Mouse (Mus musculus): ENCODE results near the gene Ndufs4.
"Not testable (repeated sequence)": the region's sequence is repeated elsewhere in the genome, so short reads cannot be mapped to it uniquely, and the experiment has no call there.

Ndufs4 gene

DNA sequence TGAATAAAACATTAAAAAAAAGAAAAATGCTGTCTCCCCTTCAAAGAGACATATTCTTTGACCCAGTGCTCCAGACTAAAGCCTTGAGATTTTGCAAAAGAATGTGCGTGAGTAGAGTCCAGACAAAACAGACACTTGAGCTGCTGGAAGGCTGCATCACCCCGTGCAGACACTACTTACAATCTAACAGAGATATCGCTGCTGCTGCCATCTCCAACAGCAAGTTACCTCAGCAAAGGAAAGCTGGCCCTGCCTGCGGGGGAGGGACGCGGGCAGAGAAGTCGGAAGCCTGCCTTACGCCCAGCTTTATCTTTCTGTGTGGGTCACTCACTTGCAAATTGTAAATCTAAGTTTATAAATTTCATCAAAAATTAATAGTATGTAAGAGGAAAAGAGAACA, 45.1 kb downstream of the Ndufs4 start:
- DNase-seq (ENCODE audit: low spot score): no peak

DNA sequence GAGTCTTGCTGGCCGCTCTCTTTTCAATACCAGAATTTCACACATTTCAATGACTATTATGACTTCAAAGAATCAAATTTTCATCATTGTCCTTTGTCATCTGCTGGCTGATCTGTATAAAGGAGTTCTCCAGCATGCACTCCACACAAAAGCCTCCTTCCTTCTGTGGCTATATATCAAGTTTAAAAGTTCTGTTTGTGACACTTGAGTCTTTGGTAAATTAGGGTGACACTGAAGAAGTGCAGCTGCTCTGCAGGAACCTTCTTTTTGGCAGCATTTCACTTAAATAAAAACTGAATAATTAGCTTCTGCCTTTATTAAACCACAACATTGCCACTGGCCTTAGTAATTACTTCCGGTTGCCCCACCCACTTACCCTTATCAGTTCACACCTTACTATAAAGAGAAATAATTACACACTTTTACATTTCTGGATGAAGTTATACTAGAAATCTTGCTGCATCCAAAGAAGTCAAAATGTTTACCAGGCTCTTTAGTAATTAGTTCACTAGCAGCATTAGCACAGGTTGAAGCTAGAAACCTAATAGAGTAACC, 68.1 kb downstream of the Ndufs4 start:
- DNase-seq (ENCODE audit: low spot score): no peak

DNA sequence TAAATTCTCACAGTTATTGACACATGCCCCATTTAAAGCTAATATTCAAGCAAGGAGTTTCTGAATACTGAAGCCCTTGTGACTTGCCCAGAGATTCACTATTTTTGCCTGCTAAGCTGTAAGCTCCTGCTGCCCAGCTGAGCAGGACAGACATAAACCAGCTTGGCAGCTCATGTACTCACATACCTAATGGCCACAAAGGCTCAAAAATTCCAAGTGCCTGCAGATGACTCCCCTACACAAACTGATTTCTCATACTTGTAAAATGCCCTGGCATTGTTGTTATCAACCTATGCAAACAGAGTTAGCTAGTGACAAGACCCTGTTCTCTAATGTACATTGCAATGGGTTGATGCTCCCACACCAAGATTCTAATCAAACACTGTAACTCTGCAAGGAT, 68.9 kb downstream of the Ndufs4 start:
- DNase-seq (ENCODE audit: low spot score): peak; percentile 62

DNA sequence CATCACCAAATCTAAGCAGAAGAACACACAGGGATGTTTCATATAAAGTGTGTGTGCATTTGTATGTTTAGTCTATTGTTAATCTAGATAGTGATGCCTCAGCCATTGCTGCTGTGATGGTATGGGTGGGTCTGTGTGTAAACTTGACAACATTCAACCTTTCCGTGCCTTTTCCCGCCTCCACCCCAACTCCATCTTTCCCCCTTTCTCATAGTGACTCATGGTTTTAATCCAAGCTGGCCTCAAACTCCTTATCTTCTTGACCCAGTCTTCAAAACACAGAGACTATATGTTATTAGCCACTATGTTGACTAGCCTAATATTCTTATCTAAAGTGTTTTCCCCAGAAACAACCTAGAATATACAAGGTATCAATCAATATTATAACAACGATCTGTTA, 72.7 kb downstream of the Ndufs4 start:
- DNase-seq (ENCODE audit: low spot score): no peak

DNA sequence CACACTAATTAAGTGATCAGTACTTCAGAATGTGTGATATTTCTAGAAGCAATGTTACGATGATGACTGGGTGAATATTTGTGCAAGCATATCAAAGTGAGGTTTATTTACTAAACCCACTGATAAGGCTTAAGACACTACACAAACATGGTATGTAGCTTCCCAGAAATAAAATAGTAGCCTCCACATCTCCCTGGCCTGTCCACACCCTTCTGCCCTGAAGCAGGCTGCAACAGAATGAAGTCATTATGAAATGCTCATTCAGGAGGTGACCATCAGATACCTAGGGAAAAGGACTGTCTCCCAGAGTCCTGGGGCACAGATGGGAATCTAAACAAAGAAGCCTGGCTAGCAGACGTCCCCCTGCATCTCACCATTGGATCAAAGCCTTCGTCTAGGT, 73.1 kb downstream of the Ndufs4 start:
- DNase-seq (ENCODE audit: low spot score): no peak

DNA sequence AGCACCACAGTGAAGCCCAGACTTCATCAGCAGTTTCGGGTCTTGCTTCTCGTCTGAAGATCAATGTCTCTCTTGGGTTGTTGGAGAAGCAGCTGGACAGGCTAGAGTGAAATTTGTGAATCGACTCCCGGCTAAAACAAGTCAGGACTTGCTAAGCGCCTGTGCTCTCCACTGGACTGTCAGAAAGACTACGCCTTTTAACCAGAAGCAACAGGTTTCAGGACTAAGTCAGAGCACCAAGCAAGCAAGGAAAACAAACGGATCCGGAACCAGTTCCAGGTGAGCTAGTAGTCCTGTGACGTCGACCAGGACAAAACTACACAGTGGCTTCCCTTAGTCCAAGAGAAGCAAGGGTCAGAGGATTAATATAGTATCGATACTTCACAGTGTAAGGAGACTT, 77.5 kb downstream of the Ndufs4 start:
- no peak for DNase-seq (ENCODE audit: low spot score)

DNA sequence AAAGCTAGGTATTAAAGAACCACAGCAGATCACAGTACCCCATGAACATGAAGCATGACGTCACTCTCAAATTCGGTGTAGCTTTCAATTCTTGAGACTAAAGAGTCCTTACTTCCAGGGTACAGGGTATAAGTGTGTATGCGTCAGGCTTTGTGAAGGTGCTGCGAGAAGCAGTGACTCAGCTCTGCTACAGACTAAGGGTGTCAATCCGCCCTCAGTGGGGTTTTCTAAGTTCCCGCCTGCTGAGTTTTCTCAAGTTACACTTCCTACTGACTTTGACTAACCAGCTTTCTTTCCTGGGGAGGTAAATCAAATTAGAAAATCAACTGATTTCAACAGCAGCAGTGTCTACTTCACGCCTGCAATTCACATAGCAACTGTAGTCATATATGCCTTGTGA, 83.4 kb downstream of the Ndufs4 start:
- no peak for DNase-seq (ENCODE audit: low spot score)

DNA sequence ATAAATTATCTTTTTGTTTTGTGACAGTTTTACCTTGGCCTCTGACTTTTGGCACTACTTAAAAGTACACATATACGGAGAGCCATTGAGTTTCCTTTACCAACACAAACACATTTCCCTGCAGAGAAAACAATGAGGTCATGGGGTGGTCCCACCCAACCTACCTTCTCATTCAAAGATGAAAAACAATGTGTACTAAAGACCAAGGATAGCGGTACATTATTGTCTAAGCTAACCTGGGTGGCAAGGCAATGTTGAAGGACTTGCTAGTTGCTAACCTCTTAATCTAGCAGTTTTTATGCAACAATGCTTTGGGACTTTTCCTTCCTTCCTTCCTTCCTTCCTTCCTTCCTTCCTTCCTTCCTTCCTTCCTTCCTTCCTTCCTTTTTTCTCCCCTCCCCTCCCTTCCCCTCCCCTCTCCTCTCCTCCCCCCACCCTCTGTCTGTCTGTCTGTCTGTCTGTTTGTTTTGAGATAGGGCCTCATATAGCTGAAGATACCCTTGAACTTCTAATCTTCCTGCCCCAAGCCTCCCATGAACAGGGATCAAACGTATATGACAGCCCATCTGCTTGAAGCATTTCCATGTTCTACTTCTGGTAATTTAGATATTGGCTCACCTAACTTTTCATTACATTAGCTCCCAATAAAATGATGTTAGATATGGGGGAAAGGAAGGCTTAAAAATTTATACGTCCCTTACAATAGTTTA, 84.4 kb downstream of the Ndufs4 start:
- DNase-seq (ENCODE audit: low spot score): no peak

DNA sequence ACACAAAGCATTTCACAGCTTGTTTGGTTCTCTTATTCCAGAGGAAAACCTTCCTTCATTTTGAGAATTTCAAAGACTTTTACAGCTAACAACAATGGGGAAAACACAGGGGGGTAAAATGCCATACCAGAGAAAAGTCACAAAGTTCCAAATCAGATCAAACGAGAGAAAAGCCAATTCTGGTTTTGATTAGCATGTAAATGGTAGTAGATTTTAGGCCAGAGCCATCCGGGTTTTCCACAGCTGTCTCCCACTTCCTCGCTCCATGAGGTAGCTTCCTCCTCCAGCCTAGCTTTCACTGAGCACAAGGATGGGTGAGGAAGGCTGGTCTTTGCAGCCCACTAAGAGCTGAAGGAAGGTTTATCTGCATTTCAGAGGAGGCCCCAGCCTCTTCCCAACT, 90.3 kb downstream of the Ndufs4 start:
- DNase-seq (ENCODE audit: low spot score): no peak

DNA sequence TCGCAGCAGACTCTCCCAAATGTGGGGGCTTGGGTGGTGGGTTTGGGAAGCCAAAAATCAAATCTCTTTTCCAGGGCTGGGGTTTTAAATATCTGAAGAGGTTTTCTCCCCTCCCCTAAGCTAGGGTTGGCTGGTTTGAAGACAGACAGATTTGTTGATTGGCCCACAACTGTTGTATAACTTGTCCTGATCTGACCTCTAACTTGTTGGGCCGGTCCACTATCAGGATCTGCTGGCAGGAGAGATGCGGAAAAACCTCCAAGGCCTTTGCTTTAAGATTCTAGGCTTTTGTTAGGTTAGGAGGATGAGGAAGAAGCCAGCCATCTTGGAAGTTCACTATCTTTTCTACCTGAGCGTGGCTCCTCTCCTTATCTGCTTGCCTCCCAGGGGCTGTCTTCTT, 91.5 kb downstream of the Ndufs4 start:
- no peak for DNase-seq (ENCODE audit: low spot score)

DNA sequence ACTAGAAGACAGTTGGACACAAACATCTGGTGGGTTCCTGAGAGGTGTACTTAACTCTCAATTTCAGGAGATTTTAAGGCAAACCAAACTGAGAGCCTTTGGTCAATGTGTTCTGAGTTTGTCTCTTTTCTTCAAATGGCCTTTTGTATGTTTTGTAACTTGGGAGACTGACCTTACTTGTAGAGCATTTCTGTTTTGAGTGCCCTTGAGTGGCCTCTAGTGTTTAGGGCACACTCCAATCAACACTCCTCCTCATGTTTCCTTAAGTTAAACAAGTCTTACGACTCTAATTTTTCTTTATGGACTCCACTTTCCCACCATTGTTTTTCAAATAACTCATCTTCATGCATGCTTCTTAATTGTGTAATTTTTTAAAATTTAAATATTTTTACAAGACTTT, 98.6 kb downstream of the Ndufs4 start:
- DNase-seq (ENCODE audit: low spot score): no peak

DNA sequence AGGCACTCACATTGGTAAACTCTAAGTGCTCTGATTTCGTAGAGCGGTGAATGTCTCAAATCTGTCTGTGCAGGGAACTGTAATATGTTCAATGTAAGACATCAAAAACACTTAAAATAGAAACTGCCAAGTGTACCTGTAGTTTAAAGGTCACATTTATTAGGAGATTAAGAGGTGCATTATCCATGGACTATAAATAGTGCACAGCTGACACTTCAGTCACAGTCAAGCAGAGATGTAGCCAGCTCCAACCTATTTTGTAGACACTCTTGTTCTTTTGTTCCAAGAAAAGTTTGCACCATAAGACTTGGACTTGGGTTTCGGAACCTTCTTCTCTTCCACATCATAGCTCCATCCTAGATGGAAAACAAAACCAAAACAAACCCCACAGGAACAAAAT, 99.5 kb downstream of the Ndufs4 start:
- DNase-seq (ENCODE audit: low spot score): no peak

DNA sequence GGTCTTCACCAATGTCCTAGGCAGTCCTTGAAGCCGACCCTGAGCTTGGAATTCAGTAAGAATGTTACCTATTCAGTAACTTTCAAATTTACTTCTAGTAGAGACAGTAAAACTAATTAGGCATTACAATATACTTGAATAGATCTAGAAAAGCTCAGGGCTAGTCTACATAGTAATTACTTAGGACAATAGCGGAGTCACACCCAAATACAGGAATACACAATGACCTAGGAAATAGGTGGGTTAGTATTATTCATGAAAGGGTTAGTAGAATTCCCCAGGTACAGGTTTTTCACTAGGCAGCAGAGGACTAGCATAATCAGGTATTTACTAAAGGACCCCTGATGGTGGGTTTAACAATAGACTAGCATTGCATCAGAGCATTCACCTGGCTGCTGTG, 109.4 kb downstream of the Ndufs4 start:
- not testable (repeated sequence) for DNase-seq (ENCODE audit: low spot score)

DNA sequence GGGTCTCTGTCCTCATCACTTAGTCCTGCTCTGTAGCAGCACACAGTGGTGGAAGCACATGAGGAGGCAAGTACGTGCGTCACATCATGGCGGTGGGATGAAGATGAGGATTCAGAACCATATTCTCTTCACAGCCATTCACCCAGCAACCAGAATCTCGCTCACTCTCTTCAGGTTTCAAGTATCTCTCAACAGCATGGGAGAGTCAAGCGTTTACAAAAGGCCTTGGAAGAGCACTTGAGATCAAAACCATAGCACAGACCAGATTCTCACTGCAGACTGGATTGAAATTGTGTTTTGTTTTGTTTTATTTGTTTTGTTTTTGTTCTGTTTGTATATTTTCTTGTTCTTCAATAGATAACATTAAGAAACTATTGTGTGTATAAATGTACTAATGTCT, 110.8 kb downstream of the Ndufs4 start:
- DNase-seq (ENCODE audit: low spot score): no peak

DNA sequence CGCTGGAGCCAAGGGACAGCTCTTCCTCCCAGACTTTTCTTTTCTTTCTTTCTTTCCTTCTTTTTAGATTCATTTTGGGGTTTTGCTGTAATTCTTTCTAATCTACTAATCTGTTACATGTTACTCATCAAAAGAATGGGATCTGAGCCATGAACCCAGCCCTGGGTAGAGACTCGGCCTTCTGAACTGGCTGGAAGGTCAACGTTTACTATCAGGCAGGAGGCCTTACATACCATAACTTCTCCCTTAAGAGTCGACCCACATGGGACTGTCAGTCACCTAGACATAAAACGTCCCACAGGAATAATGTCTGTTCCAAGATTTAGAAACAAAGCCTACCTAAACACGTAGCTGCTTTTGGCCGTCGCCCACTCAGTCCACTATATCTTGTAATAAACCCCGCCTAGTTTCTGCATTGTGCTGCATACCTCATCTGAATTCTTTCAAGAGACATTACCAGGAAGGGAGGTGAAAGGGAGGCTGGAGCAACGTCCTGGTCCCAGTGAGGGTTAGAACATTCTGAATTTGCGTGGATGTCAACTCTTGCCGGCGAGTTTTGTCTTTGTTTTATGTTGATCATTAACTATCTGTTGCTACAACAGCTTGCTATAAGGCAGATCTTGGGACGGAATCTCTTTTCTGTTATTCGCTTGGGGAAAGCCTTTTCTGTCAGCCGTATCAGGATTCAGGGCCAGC, 116.5 kb downstream of the Ndufs4 start:
- DNase-seq (ENCODE audit: low spot score): no peak

DNA sequence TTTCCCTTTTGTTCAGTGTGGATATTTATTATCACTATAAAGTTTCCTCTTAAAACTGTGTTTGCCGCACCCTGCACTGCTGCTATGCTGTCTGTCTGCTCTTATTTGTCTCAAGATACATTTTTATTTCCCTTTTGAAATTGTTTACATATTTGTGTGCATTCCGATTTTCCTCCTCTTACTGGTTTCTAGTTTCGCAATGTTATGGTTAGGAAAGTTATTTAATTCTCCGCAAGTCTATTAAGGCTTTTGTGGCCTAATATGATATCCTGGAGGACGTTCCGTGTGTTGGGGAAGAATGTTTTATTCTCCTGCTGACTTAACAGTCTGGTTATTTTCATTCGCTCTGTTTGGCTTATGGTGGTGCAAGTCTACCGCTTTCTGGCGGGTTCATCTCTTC, 120.3 kb downstream of the Ndufs4 start:
- DNase-seq (ENCODE audit: low spot score): no peak

DNA sequence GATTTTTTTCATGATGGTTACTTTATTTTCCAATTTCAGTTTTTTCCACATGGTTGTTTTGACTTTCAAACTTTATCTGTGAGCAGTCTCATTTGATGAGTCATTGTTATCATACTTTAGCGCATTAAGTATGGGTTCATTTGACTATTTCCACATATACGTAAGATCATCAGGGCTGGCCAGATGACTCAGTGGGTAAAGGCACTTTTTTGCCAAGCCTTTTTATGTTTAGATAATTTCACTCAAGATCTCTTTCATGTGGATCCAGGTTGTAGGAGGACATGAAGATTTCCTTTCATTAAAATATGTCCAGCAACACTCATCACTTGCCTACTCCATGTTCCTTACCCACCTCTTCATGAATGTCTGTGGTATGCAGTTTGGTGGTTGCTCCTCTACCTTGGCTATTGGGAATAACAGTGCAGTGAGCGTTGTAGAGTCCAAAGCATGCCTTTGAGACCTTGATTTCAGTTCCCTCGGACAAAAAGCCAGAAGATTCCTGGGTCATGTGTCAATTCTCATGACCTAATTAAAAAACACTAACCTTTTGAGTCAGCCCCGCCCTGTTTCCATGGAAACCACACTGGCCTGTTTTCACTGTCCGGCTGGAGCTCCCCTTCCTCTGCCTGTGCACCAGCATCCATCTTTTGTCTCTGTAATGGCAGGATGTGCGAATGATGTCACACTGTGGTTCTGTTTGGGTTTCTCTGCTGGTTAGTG, 127.4 kb downstream of the Ndufs4 start:
- peak; percentile 8 for DNase-seq (ENCODE audit: low spot score)

DNA sequence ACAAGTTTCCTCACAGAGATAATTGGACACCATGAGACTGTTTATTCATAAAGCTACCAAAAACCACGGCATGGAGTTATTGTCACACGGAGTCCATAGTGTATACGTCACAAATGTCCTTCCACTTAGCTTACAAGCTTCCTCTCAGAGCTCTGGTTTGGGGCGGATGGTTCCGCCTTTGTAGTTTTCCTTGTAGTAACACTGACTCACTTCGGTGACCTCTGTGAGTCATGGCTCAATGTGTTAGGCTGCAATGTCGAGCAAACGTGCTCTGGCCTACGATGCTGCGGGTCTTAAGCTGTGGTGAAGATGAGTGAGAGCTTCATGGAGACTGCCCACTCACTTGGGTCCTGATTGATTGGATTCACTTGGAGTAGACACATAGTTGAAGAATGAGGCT, 133.4 kb downstream of the Ndufs4 start:
- DNase-seq (ENCODE audit: low spot score): no peak
